Mouse (Mus musculus) heart, postnatal 14 days (tissue): ENCODE data around the gene Naaladl1. TPM values are rescaled to one million over a fixed set of nuclear protein-coding genes. Genes with fewer than 3 reads are reported as not detected.

Experiments used
- DNase-seq, 2 experiments: peaks; one replicate each; pipeline ENCODE4 v3.0.0; 2021 to 2022
- intact Hi-C: fragments of 180-260 bp; cut with DNase I; formaldehyde crosslinking; loops from one replicate; pipeline ENCODE4 v1.15.1; 2025
- total RNA-seq, 2 experiments: library from RNA; stranded (reverse); gene quantifications; 2 replicates each; pipeline ENCODE4 v1.2.3; 2021

Naaladl1 gene
- total RNA-seq, 2 experiments from 2014 or later = not detected

DNA sequence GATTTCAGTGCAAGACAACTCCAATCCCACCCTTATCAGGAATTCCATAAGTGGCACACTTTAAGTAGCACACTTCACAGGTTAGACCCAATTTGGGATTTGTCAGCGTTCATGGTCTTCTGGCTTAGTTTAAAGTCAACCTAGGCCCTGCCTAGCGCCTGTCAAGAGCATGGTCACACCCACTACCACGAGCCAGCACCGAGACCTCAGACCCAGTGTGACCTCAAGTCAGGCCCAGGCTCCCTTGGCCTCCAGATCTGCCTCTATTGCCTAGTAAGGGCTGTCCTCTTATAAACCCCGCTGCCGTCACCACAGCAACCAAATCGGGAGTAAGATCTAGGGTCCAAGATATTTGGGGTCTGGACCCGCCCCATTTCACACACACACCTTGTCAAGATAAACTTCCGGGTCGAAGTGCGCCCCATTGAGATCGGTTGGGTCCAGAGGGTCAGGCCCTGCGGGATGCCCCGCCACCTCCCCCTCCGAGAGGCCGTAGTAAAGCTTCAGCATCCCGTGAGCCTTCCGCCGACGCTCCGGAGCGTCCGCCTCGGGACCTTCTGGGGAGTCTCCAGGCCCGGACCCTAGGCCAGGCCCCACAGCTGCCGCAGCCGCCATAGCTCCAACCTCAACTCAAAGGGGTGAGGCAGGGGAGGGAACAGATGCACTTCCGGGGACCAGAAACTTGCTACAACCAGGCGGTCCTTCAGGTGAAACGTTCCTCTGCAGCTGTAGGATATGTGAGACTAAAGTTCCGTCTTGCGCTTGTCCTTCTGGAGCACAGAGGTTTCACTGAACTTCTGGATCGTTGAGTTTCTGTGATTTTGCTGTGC, 28.8 kb upstream of the Naaladl1 start, which contains the start of gene Vps51:
Gene Vps51 (minus strand): TSS at position 668 of the 830 bp plus-strand sequence.
- DNase-seq = peak; percentile 79 to 89
- intact Hi-C loops = no loop called here

GRCm38 (mm10) chr19:6079983-6080480, 25.6 kb upstream of the Naaladl1 start, which contains the start of gene Tmem262:
TSS of gene Tmem262 (plus strand) at chr19:6080033.
- DNase-seq = no peak
- intact Hi-C loops = no loop called here

GRCm38 (mm10) chr19:6082156-6082555, 23.4 kb upstream of the Naaladl1 start, which contains the start of gene Gm28374:
TSS of gene Gm28374 (minus strand) at chr19:6082256.
- intact Hi-C loops = no loop called here
- DNase-seq = no peak

- intact Hi-C loops = loop anchor here (2.0 kb wide), 1 partner anchor 28 kb away; the partner anchor contains the start of genes Fau and Mrpl49
- DNase-seq = peak; percentile 96 to 98
These were observed 20.9 kb upstream of the Naaladl1 start, which contains the start of the genes Zfpl1 and Cdca5 for GRCm38 (mm10) chr19:6084478-6085248. TSS of gene Zfpl1 (minus strand) at chr19:6084956. TSS of gene Cdca5 (plus strand) at chr19:6084983.

DNA sequence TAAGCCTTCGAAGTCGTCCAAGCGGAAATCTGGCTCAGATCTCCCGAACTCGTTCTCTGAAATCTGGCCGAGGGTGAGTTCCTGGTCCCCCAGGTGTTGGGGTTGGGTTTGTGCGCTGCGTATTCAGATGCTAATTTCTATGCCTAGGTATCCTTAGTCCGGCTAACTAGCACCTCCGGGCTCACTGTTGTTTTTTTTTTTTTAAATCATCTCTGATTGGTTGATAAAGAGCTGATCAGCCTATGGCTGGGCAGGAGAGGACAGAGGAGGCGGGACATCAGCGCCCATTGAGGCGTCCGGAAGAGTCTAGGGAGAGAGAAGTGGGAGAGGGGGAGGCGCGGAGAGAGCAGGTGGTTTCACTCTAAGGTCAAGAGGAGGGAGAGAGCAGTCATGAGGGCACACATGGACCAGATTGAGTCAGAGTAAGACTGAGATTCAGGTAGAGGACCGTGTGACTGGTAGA, 20.1 kb upstream of the Naaladl1 start:
- intact Hi-C loops = loop anchor here (2.0 kb wide), 1 partner anchor 29 kb away; the partner anchor contains the start of genes Fau and Mrpl49
- DNase-seq = peak; percentile 26 to 30

GRCm38 (mm10) chr19:6088841-6089240, 16.7 kb upstream of the Naaladl1 start:
- no peak for DNase-seq

GRCm38 (mm10) chr19:6094119-6094518, 11.5 kb upstream of the Naaladl1 start, which contains the start of gene AC131692.1:
TSS of gene AC131692.1 (plus strand) at chr19:6094419.
- intact Hi-C loops = no loop called here

More at GRCm38 (mm10) chr19:6088841-6089240, 16.7 kb upstream of the Naaladl1 start:
- intact Hi-C loops = no loop called here

GRCm38 (mm10) chr19:6097847-6098246, 7.7 kb upstream of the Naaladl1 start:
- intact Hi-C loops = no loop called here
- DNase-seq = no peak

More at GRCm38 (mm10) chr19:6094119-6094518, 11.5 kb upstream of the Naaladl1 start, which contains the start of gene AC131692.1:
- DNase-seq = no peak

DNA sequence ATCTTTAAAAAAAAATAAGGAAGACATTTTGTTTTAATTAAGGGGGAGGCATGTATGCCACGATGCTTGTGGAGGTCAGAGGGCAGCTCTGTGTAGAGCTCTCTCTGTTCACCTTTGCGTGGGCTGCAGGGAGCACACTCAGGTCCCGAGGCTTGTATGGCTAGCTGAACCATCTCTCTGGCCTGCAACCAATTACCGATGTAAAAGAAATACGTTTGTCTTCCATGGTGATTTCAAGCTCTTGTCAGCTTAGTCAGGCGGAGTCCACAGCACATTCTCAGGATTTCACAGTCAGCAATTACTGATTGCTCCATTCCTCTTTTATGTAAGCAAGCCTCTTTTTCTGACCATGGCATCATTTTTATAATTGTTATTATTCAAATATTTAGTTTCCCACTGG, 4.4 kb upstream of the Naaladl1 start:
- intact Hi-C loops = no loop called here
- no peak for DNase-seq

GRCm38 (mm10) chr19:6102169-6102853, 3.3 kb upstream of the Naaladl1 start:
- intact Hi-C loops = no loop called here
- peak in 1 of 2 experiments; percentile 21 for DNase-seq

GRCm38 (mm10) chr19:6104476-6104875, 1.1 kb upstream of the Naaladl1 start:
- DNase-seq = no peak
- intact Hi-C loops = no loop called here

- DNase-seq = no peak
- intact Hi-C loops = no loop called here
These were observed 7.5 kb downstream of the Naaladl1 start for GRCm38 (mm10) chr19:6113116-6113515.

DNA sequence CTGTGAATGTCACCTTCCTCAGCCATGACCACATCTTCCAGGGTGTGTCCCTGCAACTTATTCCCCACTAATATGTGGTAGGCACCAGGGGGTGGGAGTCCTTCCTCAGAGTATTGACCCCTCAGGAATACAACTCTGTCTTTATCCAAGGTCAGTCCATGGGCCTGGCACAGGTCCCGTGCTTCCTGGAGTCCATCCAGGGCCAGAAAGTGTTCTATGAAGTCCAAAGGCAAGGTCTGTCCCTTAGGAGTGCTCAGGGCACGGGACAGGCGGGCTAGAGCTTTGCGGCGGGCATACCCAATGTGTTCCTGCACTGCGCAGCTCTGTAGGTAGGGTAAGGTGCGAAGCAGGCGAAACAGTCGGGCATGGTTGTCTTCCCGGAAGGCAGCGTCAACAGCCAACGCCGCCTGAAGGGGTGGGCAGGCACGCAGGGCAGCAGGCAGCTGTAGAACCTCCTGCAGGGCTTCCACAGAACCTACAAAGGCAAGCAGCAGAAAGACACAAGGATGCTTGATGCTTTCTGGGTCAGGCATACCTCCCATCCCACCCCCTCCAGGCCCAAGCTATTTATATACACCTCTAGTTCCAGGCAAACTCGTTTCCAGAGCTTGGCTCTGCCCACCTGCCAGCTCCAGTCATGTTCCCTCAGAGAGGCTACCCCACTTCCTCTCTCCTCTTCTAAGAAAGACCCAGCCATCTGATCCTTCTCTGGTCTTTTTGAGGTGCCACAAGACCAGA, 10.7 kb downstream of the Naaladl1 start:
- DNase-seq = no peak
- intact Hi-C loops = no loop called here

DNA sequence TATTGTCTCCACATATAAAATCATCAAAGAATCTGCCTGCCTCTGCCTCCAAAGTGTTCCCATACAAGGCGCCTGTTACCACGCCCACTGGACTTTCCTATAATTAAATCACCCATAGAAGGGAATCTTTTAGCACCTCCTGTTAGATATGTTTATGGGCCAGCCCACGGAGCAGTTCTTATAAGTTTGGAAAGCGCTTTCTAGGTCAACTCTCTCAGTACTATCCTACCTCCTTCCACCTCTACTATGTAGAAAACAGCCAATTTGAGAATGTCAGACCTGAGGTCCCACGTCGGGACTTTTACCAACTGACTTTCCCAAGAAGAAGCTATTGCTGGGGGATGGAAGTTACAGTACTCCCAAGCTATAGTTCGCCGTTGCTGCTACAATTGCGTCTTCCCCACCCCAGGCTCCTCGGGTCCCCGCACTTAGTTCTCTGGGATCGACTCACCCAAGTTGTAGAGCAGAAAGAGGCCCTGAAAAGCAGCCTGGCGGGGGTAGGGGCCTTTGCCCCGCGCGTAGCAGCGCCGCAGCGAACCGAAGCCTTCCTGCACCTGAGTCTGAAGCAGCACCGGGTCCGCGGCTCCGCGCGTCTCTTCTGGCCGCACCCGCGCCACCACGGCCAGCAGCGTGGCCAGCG, 11.9 kb downstream of the Naaladl1 start:
- DNase-seq = no peak
- intact Hi-C loops = no loop called here

DNA sequence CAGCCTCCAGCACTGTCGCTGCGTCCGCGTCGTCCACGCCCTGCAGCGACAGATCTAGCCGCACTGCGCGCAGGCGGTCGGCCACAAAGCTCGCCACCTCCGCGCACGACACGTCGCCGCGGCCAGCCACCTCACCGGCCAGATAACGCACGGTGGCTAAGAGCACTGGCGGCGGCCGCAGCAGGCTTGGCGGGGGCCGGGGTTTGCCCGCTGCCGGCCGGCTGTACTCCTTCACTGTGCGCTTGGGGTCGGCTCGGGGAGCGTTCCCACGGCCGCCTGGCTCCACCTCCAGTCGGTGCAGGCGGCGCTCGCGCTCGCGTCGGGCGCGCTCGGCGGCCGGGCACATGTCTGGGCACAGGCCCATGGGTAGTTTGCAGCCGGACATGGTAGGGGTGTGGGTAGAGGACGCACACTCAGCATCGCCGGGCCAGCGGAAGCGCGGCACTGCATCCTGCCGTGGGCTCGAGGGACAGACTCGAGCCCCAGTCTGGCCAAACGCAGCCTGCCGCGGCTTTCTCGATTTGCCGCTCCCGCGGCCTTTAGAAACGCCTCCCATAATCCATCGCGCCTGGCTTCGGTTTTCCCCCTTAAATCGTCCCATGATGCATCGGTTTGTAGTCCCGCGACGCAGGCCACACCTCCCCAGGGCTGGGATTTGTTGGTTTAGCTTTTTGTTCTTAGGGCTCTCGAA, 12.5 kb downstream of the Naaladl1 start, which contains the start of gene Sac3d1:
Gene Sac3d1 (minus strand): TSS at position 665 of the 691 bp plus-strand sequence.
- intact Hi-C loops = no loop called here

GRCm38 (mm10) chr19:6118677-6119185, 13.1 kb downstream of the Naaladl1 start:
- intact Hi-C loops = no loop called here
- DNase-seq = no peak

More for the DNA sequence above, 12.5 kb downstream of the Naaladl1 start, which contains the start of gene Sac3d1:
- peak; percentile 85 to 88 for DNase-seq

DNA sequence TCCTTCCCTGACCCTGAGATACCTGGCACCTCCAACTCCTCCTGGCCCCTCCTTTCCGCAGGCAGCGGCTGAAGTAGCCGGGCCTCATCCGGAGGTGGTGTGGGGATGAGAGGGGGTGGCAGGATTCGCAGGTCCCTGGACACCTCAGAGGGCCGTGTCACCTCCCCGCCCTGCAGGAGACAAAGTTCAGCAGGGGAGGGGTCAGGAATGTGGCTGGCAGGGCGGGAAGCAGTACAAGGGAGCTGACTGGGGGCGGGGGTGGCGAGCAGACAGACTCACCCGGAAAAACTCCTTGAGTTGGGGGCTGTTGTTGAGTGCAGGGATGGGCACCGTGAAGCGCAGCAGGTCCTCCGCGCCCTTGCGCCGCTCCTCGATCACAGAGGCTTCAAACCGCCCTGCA, 16.2 kb downstream of the Naaladl1 start:
- no peak for DNase-seq
- intact Hi-C loops = no loop called here

DNA sequence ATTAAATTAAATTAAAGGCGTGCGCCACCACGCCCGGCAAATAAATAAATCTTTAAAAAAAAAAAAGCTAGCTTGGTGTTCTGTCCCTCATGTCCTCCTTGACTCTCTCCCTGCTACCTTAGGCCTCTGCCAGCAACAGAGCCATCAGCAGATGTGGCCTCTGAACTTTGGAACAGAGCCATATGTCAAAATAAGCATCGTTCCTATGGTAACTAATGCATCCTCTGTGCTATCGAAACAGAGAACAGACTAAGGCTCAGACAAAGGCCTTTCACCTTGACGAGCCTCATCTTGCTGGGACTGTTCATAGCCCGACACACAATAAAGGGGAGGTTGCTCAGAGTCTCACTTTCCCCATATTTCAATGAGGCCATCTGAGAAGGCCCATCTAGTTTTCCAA, 17.7 kb downstream of the Naaladl1 start:
- intact Hi-C loops = no loop called here

More for the DNA sequence above, 17.7 kb downstream of the Naaladl1 start:
- DNase-seq = no peak
